Mouse (Mus musculus) midbrain, embryonic 16.5 days (tissue): ENCODE data around the gene Ambn. TPM values are rescaled to one million over a fixed set of nuclear protein-coding genes. Genes with fewer than 3 reads are reported as not detected.

Experiments
- ATAC-seq: fragments of 200-750 bp; cut with Nextera tagmentation; 2 replicates; pipeline ENCODE4 v1.8.0; 2017; ENCODE audit warnings: moderate TSS enrichment
- H3K27ac ChIP-seq: fragments of 300-500 bp; sonication (generic); 2 replicates; pipeline ENCODE4 v1.5.1; 2014; ENCODE audit warnings: mild to moderate bottlenecking, low read length, mixed read lengths
- H3K27me3 ChIP-seq: fragments of 300-500 bp; sonication (generic); 2 replicates; pipeline ENCODE4 v1.6.1; 2014; ENCODE audit warnings: low read depth, low read length, mixed read lengths; ENCODE audit not compliant: control insufficient read depth, insufficient read depth
- H3K36me3 ChIP-seq: fragments of 300-500 bp; sonication (generic); 2 replicates; pipeline ENCODE4 v1.6.1; 2014; ENCODE audit warnings: mild to moderate bottlenecking, low read length, moderate library complexity, mixed read lengths; ENCODE audit not compliant: control insufficient read depth, insufficient read depth
- H3K4me1 ChIP-seq: fragments of 300-500 bp; sonication (generic); 2 replicates; pipeline ENCODE4 v1.6.1; 2014; ENCODE audit warnings: mild to moderate bottlenecking, low read length, mixed read lengths; ENCODE audit not compliant: control insufficient read depth, insufficient read depth
- H3K4me2 ChIP-seq: fragments of 300-500 bp; sonication (generic); 2 replicates; pipeline ENCODE4 v1.6.1; 2014; ENCODE audit warnings: mild to moderate bottlenecking, low read length, mixed read lengths
- H3K4me3 ChIP-seq: fragments of 300-500 bp; sonication (generic); 2 replicates; pipeline ENCODE4 v1.5.1; 2014; ENCODE audit warnings: low read depth, mild to moderate bottlenecking, low read length, moderate library complexity, mixed read lengths
- H3K9ac ChIP-seq: fragments of 300-500 bp; sonication (generic); 2 replicates; pipeline ENCODE4 v1.6.1; 2014; ENCODE audit warnings: low read depth, low read length, mixed read lengths
- H3K9me3 ChIP-seq: fragments of 300-500 bp; sonication (generic); replicated peaks from 2 replicates; pipeline ENCODE4 v1.6.1; 2014; ENCODE audit warnings: mild to moderate bottlenecking, low read length, mixed read lengths; ENCODE audit not compliant: control insufficient read depth, poor library complexity, severe bottlenecking
- WGBS: fragments of 180-500 bp; shearing (Covaris S2); extraction: QIAGEN DNeasy Blood & Tissue Kit; methylation state at CpG from one replicate; pipeline ENCODE4 v1.1.7; 2014; 5-methylcytosine and 5-hydroxymethylcytosine counted together
- polyA plus RNA-seq: library from polyadenylated mRNA; unstranded; fragments of >200 nt; fragmentation: Nextera tagmentation; extraction: Ambion mirVana; gene quantifications from 2 replicates; pipeline ENCODE4 v1.2.1, GENCODE M21; 2015

Gene Ambn
- polyA plus RNA-seq, 1 experiment from 2014 or later = not detected

- H3K4me3 ChIP-seq = no peak overlapping the region
- no peak overlapping the region for H3K9ac ChIP-seq
- no peaks in the 10 kb centered on the region for H3K9me3 ChIP-seq
- H3K27me3 ChIP-seq = no peaks in the 10 kb centered on the region
- 93% methylated on average over 3 of the region's 3 CpGs for WGBS
- H3K36me3 ChIP-seq = no peaks in the 10 kb centered on the region
- ATAC-seq = no peak
- H3K4me1 ChIP-seq = no peaks in the 10 kb centered on the region
- no peak overlapping the region for H3K27ac ChIP-seq
- H3K4me2 ChIP-seq = no peak overlapping the region
Observed at GRCm38 (mm10) chr5:88499781-88500180, 44.0 kb downstream of the Ambn start.

- Histone ChIP-seq H3K4me1 (no peaks in the 10 kb centered on the region), H3K27me3 (no peaks in the 10 kb centered on the region), H3K36me3 (no peaks in the 10 kb centered on the region), H3K9ac (no peak overlapping the region), H3K27ac (no peak overlapping the region), H3K4me3 (no peak overlapping the region), H3K4me2 (no peak overlapping the region), H3K9me3 (no peaks in the 10 kb centered on the region)
- ATAC-seq = no peak
- WGBS = 67% methylated on average over 1 of the region's 1 CpGs
Observed at GRCm38 (mm10) chr5:88508555-88508954, 52.8 kb downstream of the Ambn start.

GRCm38 (mm10) chr5:88508990-88509389 lies 53.2 kb downstream of the Ambn start:
- no peak overlapping the region for H3K4me3 ChIP-seq
- H3K4me2 ChIP-seq = no peak overlapping the region
- no peaks in the 10 kb centered on the region for H3K36me3 ChIP-seq
- no peak overlapping the region for H3K27ac ChIP-seq
- no peaks in the 10 kb centered on the region for H3K9me3 ChIP-seq
- H3K9ac ChIP-seq = no peak overlapping the region
- no peak for ATAC-seq
- no peaks in the 10 kb centered on the region for H3K4me1 ChIP-seq
- WGBS = 78% methylated on average over 1 of the region's 1 CpGs
- no peaks in the 10 kb centered on the region for H3K27me3 ChIP-seq

Other genes with a start within 250 kb of the Ambn start
- gene Gm7714, start 187.1 kb upstream of the Ambn start, polyA plus RNA-seq = not detected in 2 replicates
- not detected in 2 replicates for gene Prol1, start 138.7 kb upstream of the Ambn start, polyA plus RNA-seq
- not detected in 2 replicates for gene Amtn, start 79.9 kb upstream of the Ambn start, polyA plus RNA-seq
- gene Enam, start 32.0 kb downstream of the Ambn start, polyA plus RNA-seq = not detected in 2 replicates
- 0.20 and 0.44 TPM in 2 replicates for gene Jchain, start 71.9 kb downstream of the Ambn start, polyA plus RNA-seq
- gene Utp3, start 98.5 kb downstream of the Ambn start, polyA plus RNA-seq = 48.3 and 49.8 TPM in 2 replicates
- 307 and 339 TPM in 2 replicates for gene Rufy3, start 109.0 kb downstream of the Ambn start, polyA plus RNA-seq
- gene Grsf1, start 220.2 kb downstream of the Ambn start, polyA plus RNA-seq = 57.0 and 60.5 TPM in 2 replicates